Mouse (Mus musculus) midbrain, embryonic 14.5 days (tissue): ENCODE results near the gene Lipf. TPM values are rescaled to one million over a fixed set of nuclear protein-coding genes. Genes with fewer than 3 reads are reported as not detected.

ENCODE experiments used
- ATAC-seq: fragments of 200-750 bp; cut with Nextera tagmentation; 2 replicates; pipeline ENCODE4 v1.8.0; 2017; ENCODE audit warnings: moderate number of reproducible peaks, moderate library complexity; ENCODE audit not compliant: low FRiP score, low TSS enrichment
- DNase-seq: peaks from one replicate; pipeline ENCODE4 v3.0.0-alpha.2; 2015
- H3K27ac ChIP-seq: fragments of 300-500 bp; sonication (generic); replicated peaks from 2 replicates; pipeline ENCODE4 v1.5.1; 2014; ENCODE audit warnings: mild to moderate bottlenecking, low read depth, low read length, moderate library complexity
- H3K27me3 ChIP-seq: fragments of 300-500 bp; sonication (generic); 2 replicates; pipeline ENCODE4 v1.6.1; 2014; ENCODE audit warnings: low read length, control low read depth, mixed read lengths; ENCODE audit not compliant: control insufficient read depth, insufficient read depth
- H3K36me3 ChIP-seq: fragments of 300-500 bp; sonication (generic); 2 replicates; pipeline ENCODE4 v1.6.1; 2014; ENCODE audit warnings: low read length, control low read depth; ENCODE audit not compliant: control insufficient read depth, insufficient read depth
- H3K4me1 ChIP-seq: fragments of 300-500 bp; sonication (generic); 2 replicates; pipeline ENCODE4 v1.6.1; 2014; ENCODE audit warnings: mild to moderate bottlenecking, antibody characterized with exemption, low read length, control low read depth; ENCODE audit not compliant: control insufficient read depth, insufficient read depth
- H3K4me2 ChIP-seq: fragments of 300-500 bp; sonication (generic); 2 replicates; pipeline ENCODE4 v1.6.1; 2014; ENCODE audit warnings: mild to moderate bottlenecking, low read length, moderate library complexity
- H3K4me3 ChIP-seq: fragments of 300-500 bp; sonication (generic); replicated peaks from 2 replicates; pipeline ENCODE4 v1.5.1; 2014; ENCODE audit warnings: low read depth, low read length
- H3K9ac ChIP-seq: fragments of 300-500 bp; sonication (generic); replicated peaks from 2 replicates; pipeline ENCODE4 v1.6.1; 2014; ENCODE audit warnings: mild to moderate bottlenecking, low read length, moderate library complexity
- H3K9me3 ChIP-seq: fragments of 300-500 bp; sonication (generic); 2 replicates; pipeline ENCODE4 v1.6.1; 2016; ENCODE audit warnings: low read length, control low read depth, mixed read lengths; ENCODE audit not compliant: control insufficient read depth
- WGBS: fragments of 180-500 bp; shearing (Covaris S2); extraction: QIAGEN DNeasy Blood & Tissue Kit; methylation state at CpG from one replicate; pipeline ENCODE4 v1.1.7; 2014; 5-methylcytosine and 5-hydroxymethylcytosine counted together
- polyA plus RNA-seq: library from polyadenylated mRNA; unstranded; fragments of >200 nt; fragmentation: Nextera tagmentation; extraction: Ambion mirVana; gene quantifications from 2 replicates; pipeline ENCODE4 v1.2.1, GENCODE M21; 2014

The Lipf gene
- polyA plus RNA-seq, result not detected in 2 replicates

DNA sequence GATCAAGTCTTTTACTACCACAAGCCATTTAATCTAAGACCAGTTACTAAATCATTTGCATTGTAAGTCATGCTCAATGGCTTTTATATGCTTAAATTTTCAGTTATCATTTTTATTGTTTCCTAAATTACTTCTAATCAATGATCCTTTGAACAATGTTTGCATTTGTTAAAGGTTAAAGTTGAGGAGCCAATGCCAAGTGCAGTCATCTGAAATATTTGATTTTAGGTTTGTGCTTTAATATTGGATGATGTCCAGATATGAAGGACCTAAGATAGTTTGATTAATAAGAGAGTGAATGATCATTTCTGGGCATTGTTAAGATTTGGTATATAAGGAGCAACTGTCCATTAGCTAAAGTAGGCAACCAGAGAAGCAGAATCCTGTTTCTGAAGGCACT is at the start of gene Lipf:
Gene Lipf, plus strand, starts transcription at position 301 of the 400 bp plus-strand sequence.
- H3K4me3 ChIP-seq, result no peak within 1 kb of the TSS
- ATAC-seq (no peak), DNase-seq (no peak)
- no peak within 1 kb of the TSS for H3K9ac ChIP-seq
- H3K4me1 ChIP-seq, result no peaks in the 10 kb centered on the region
- no peak within 1 kb of the TSS for H3K4me2 ChIP-seq
- no peaks in the 10 kb centered on the region for H3K27me3 ChIP-seq
- H3K36me3 ChIP-seq, result no peaks in the 10 kb centered on the region
- no peaks in the 10 kb centered on the region for H3K9me3 ChIP-seq
- H3K27ac ChIP-seq, result no peak within 1 kb of the TSS

DNA sequence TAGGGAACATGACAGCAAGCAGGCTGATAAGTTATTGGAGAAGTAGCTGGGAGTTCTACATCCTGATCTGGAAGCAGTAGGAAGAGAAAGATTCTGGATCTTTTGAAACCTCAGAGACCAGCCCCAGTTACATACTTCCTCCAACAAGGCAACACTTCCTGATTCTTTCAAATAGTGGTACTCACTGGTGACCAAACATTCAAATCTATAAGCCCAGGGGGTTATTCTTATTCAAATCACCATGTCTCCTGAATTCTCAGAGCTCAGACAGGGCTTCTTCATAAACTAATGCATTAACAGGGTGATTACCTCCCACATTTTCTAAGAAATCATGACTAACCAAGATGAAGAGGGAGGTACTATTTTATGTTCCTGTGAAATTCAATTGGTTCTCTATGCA is 36.9 kb upstream of the Lipf start:
- Histone ChIP-seq H3K4me3 (no peak overlapping the region), H3K9ac (no peak overlapping the region), H3K36me3 (no peaks in the 10 kb centered on the region), H3K4me1 (no peaks in the 10 kb centered on the region), H3K27ac (no peak overlapping the region), H3K4me2 (no peak overlapping the region), H3K9me3 (no peaks in the 10 kb centered on the region), H3K27me3 (no peaks in the 10 kb centered on the region)
- DNase-seq (no peak), ATAC-seq (no peak)

DNA sequence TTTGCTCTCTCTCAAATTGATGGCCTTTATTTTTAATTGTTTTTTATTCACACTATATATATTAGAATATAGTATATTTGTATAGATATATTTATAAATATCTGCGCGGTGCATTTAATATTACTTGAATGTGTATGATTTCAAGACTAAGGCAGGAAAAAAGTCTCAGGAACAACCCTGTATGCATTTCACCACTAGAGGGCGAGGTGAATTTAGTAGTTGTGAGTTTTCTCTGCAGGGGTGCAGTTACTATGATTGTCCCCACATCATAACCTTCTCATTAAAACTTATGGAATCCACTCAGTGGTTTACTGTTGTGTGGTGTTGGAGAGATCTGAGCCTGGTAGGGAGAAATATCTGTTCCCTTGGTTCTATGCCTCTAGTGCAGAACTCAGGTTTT is 18.0 kb downstream of the Lipf start:
- no peak overlapping the region for H3K9ac ChIP-seq
- 54% methylated on average over 3 of the region's 3 CpGs for WGBS

DNA sequence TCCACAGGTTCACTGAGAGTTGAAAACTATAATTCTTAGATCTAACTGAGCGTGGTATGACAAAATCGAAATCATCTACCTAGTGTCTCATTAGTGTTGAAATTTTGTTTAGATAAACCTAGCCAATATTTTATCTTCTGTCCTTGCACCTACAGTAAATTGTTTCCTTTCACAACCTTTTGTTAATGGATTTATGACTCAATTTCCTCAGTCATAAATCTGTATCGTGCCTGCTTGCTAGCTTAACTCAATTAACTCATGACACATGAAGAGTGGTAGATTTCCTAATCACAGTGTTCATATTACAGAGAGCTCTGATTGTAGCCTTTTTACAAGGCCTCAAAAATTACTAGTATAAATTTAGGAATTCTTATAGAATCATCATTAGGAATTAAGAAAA is 22.1 kb downstream of the Lipf start:
- H3K4me3 ChIP-seq, result no peak overlapping the region
- no peaks in the 10 kb centered on the region for H3K36me3 ChIP-seq
- H3K4me2 ChIP-seq, result no peak overlapping the region
- no peaks in the 10 kb centered on the region for H3K4me1 ChIP-seq
- ATAC-seq (no peak), DNase-seq (no peak)
- no peaks in the 10 kb centered on the region for H3K9me3 ChIP-seq
- H3K9ac ChIP-seq, result no peak overlapping the region
- WGBS, result 90% methylated on average over 3 of the region's 3 CpGs
- no peaks in the 10 kb centered on the region for H3K27me3 ChIP-seq
- H3K27ac ChIP-seq, result no peak overlapping the region

More for the DNA sequence above, 18.0 kb downstream of the Lipf start:
- peak; percentile 51 for DNase-seq
- Histone ChIP-seq H3K36me3 (no peaks in the 10 kb centered on the region), H3K27me3 (no peaks in the 10 kb centered on the region), H3K9me3 (no peaks in the 10 kb centered on the region), H3K27ac (no peak overlapping the region), H3K4me1 (no peaks in the 10 kb centered on the region), H3K4me3 (no peak overlapping the region), H3K4me2 (no peak overlapping the region)
- no peak for ATAC-seq

DNA sequence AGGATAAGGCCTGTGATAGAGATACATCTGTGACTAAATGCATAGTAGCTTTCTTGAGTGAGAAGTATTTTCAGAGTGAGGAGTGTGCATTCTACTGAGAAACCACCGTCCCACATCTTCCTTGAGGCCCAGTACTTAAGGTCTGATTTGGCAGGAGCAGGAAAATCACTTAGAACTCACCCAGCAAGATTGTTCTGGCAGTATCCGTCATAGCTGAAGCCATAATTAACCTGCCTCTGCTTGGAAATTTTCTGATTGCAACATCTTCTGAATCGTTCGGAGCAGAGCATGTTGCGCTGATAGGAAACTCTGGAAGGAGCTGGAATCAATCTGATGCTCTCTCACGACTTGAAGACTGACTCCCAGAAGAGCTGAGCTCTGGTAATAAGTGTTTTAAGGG is 47.0 kb downstream of the Lipf start, which contains the start of gene Lipk:
Gene Lipk, plus strand, starts transcription at position 289 of the 400 bp plus-strand sequence.
- H3K9ac ChIP-seq, result no peak within 1 kb of the TSS
- no peak within 1 kb of the TSS for H3K27ac ChIP-seq
- DNase-seq (no peak), ATAC-seq (no peak)
- H3K4me3 ChIP-seq, result no peak within 1 kb of the TSS
- H3K36me3 ChIP-seq, result no peaks in the 10 kb centered on the region
- WGBS, result 89% methylated on average over 6 of the region's 6 CpGs
- no peaks in the 10 kb centered on the region for H3K4me1 ChIP-seq
- H3K4me2 ChIP-seq, result no peak within 1 kb of the TSS
- no peaks in the 10 kb centered on the region for H3K27me3 ChIP-seq
- H3K9me3 ChIP-seq, result no peaks in the 10 kb centered on the region

DNA sequence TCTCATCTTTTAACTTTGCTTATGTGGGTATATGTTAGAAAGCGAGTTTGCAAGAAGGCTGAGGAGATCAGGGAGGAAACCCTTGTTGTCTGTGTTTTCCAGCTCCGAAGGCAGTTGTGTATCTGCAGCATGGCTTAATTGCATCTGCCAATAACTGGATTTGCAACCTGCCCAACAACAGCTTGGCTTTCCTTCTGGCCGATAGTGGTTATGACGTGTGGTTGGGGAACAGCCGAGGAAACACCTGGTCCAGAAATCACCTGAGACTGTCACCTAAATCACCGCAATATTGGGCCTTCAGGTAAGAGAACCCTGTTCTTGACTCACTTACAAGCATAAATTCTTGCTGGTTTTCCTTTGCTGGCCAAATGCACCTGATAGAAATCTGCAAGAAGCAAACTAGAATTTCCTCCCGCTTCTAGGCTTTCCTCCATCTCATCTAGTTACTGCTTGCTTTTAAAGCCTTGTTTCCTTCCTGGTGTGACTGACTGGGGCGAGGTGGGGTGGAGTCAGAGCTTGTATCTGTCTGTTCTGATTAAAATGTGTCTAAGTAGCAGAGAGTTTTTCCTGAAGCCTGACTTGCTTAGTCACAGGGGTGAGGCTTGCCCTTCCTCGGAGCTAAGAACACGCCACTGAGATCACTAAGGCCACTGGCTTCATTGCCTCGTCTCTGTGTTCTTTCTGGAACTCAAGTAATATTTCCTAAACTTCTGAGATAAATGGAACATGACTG is 60.6 kb downstream of the Lipf start:
- H3K4me2 ChIP-seq, result no peak overlapping the region
- ATAC-seq (no peak), DNase-seq (no peak)
- WGBS, result 91% methylated on average over 11 of the region's 11 CpGs
- H3K27ac ChIP-seq, result no peak overlapping the region
- H3K9me3 ChIP-seq, result no peaks in the 10 kb centered on the region
- H3K4me3 ChIP-seq, result no peak overlapping the region
- H3K36me3 ChIP-seq, result no peaks in the 10 kb centered on the region
- no peaks in the 10 kb centered on the region for H3K4me1 ChIP-seq
- H3K27me3 ChIP-seq, result no peaks in the 10 kb centered on the region
- H3K9ac ChIP-seq, result no peak overlapping the region

DNA sequence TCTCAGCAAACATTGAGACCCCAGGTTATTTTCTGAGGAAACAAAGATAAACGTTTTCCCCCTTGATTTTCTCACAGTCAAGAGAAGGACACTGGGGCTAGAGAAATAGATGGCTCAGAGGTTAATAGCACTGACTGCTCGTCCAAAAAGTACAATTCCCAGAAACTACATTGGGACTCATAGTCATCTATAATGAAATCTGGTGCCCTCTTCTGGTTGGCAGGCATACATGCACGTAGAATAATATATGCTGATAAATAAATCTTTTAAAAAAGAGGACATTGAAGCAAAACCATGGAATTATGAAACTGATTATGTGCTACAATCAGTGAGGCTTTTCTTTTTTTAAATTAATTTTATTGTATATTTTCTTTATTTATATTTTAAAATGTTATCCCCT is 61.8 kb downstream of the Lipf start:
- H3K4me3 ChIP-seq, result no peak overlapping the region

More for the DNA sequence above, 61.8 kb downstream of the Lipf start:
- H3K27ac ChIP-seq, result no peak overlapping the region
- no peak overlapping the region for H3K4me2 ChIP-seq
- no peaks in the 10 kb centered on the region for H3K27me3 ChIP-seq
- DNase-seq, result peak; percentile 72
- WGBS, result 45% methylated on average over 3 of the region's 3 CpGs
- H3K9me3 ChIP-seq, result no peaks in the 10 kb centered on the region
- no peaks in the 10 kb centered on the region for H3K4me1 ChIP-seq
- H3K36me3 ChIP-seq, result no peaks in the 10 kb centered on the region
- ATAC-seq, result no peak
- H3K9ac ChIP-seq, result no peak overlapping the region

Other genes starting within 250 kb of the Lipf start
- 0.55 and 0.78 TPM in 2 replicates for gene Lipo2, start 209.8 kb upstream of the Lipf start, polyA plus RNA-seq
- gene Lipo3, start 199.2 kb upstream of the Lipf start, polyA plus RNA-seq, result 12.8 and 16.1 TPM in 2 replicates
- not detected in 2 replicates for gene Lipo1, start 173.7 kb upstream of the Lipf start, polyA plus RNA-seq
- gene Lipk, start 47.1 kb downstream of the Lipf start, polyA plus RNA-seq, result not detected in 2 replicates
- gene Lipn, start 106.2 kb downstream of the Lipf start, polyA plus RNA-seq, result not detected in 2 replicates
- gene Lipm, start 139.7 kb downstream of the Lipf start, polyA plus RNA-seq, result not detected in 2 replicates
- gene Ankrd22, start 204.9 kb downstream of the Lipf start, polyA plus RNA-seq, result not detected in 2 replicates
- 11.5 and 15.2 TPM in 2 replicates for gene Stambpl1, start 231.0 kb downstream of the Lipf start, polyA plus RNA-seq